Mouse (Mus musculus) liver, embryonic 14.5 days (tissue): ENCODE results near the gene Ovca2. TPM values are rescaled to one million over a fixed set of nuclear protein-coding genes. Genes with fewer than 3 reads are reported as not detected.

ENCODE experiments used
- ATAC-seq: fragments of 200-750 bp; cut with Nextera tagmentation; 2 replicates; pipeline ENCODE4 v1.8.0; 2017; ENCODE audit warnings: moderate number of reproducible peaks, mild to moderate bottlenecking, moderate library complexity; ENCODE audit not compliant: insufficient read depth
- DNase-seq, 3 experiments: peaks; one replicate each; pipeline ENCODE4 v3.0.0-alpha.2; 2012 to 2013; ENCODE audit warnings: low read depth in 3 of 3, low spot score in 3 of 3
- H3K27ac ChIP-seq: fragments of 300-500 bp; sonication (generic); 2 replicates; pipeline ENCODE4 v1.5.1; 2014; ENCODE audit warnings: moderate library complexity, mild to moderate bottlenecking, control low read depth, inconsistent platforms
- H3K27me3 ChIP-seq: fragments of 300-500 bp; sonication (generic); 2 replicates; pipeline ENCODE4 v1.6.1; 2014; ENCODE audit warnings: mild to moderate bottlenecking, low read length, moderate library complexity; ENCODE audit not compliant: control insufficient read depth, insufficient read depth
- H3K36me3 ChIP-seq: fragments of 300-500 bp; sonication (generic); replicated peaks from 2 replicates; pipeline ENCODE4 v1.6.1; 2014; ENCODE audit warnings: low read depth; ENCODE audit not compliant: control insufficient read depth, insufficient read depth
- H3K4me1 ChIP-seq, 2 experiments: fragments of 200-500 bp in 1 of 2; fragments of 300-500 bp in 1 of 2; sonication (generic) in 1 of 2; replicated peaks; 2 replicates each; pipeline ENCODE4 v1.6.1; 2012 to 2014; ENCODE audit warnings: antibody characterized with exemption in 1 of 2, inconsistent platforms in 1 of 2, low read length in 1 of 2; ENCODE audit not compliant: control insufficient read depth in 2 of 2, insufficient read depth in 2 of 2
- H3K4me2 ChIP-seq: fragments of 300-500 bp; sonication (generic); 2 replicates; pipeline ENCODE4 v1.6.1; 2014; ENCODE audit warnings: low read depth, mild to moderate bottlenecking, control low read depth, moderate library complexity
- H3K4me3 ChIP-seq, 2 experiments: fragments of 200-500 bp in 1 of 2; fragments of 300-500 bp in 1 of 2; sonication (generic) in 1 of 2; 2 replicates each; pipeline ENCODE4 v1.5.1; 2012 to 2014; ENCODE audit warnings: low read depth in 2 of 2, low read length in 2 of 2, mild to moderate bottlenecking in 2 of 2, control low read depth in 1 of 2, inconsistent platforms in 1 of 2, moderate library complexity in 1 of 2; ENCODE audit not compliant: insufficient read depth in 1 of 2
- H3K9ac ChIP-seq: fragments of 300-500 bp; sonication (generic); replicated peaks from 2 replicates; pipeline ENCODE4 v1.6.1; 2014; ENCODE audit warnings: mild to moderate bottlenecking, control low read depth, moderate library complexity
- H3K9me3 ChIP-seq: fragments of 300-500 bp; sonication (generic); 2 replicates; pipeline ENCODE4 v1.6.1; 2016; ENCODE audit warnings: low read length, mixed read lengths; ENCODE audit not compliant: control insufficient read depth
- CTCF ChIP-seq: IDR thresholded peaks from 2 replicates; pipeline ENCODE4 v1.5.1; 2016; ENCODE audit warnings: antibody characterized with exemption, low read depth, control low read depth
- EP300 ChIP-seq: IDR thresholded peaks from 2 replicates; pipeline ENCODE4 v1.6.1; 2016; ENCODE audit warnings: antibody characterized with exemption, low read depth
- WGBS: fragments of 180-500 bp; shearing (Covaris S2); extraction: QIAGEN DNeasy Blood & Tissue Kit; methylation state at CpG from one replicate; pipeline ENCODE4 v1.1.7; 2014; ENCODE audit not compliant: insufficient replicate concordance; 5-methylcytosine and 5-hydroxymethylcytosine counted together
- polyA plus RNA-seq, 2 experiments: library from polyadenylated mRNA; depleted of rRNA in 1 of 2; stranded (reverse) in 1 of 2; unstranded in 1 of 2; fragments of >200 nt; fragmentation: Nextera tagmentation in 1 of 2; extraction: Ambion mirVana in 1 of 2; gene quantifications; 2 replicates each; pipeline versions ENCODE4 v1.2.1 to v1.2.3; 2012 to 2014

Ovca2 gene
- polyA plus RNA-seq, 2 experiments, result 10.5 to 15.3 TPM

DNA sequence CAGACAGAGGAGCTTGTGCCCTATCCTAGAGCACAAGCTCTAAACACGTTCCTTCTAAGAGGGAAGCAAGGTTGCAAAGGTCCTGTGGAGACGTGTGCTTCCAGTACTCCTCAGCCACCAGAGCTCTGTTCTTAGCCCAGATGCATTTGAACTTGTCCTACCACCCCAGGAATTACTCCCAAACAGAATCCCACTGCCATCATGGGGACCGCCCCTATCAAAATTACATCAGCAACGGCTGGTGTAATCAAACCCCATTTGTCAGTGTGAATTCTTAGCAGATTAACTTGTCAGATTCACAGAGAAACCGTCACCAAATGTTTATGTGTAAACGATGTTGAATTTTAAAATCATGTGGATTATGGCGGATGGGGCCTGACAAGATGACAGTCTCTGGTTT lies 17.7 kb downstream of the Ovca2 start:
- Histone ChIP-seq H3K36me3 (no peaks in the 10 kb centered on the region), H3K9ac (no peak overlapping the region), H3K27ac (no peak overlapping the region), H3K4me2 (no peak overlapping the region), H3K9me3 (no peaks in the 10 kb centered on the region), H3K27me3 (peaks cover 15% of the 10 kb centered on the region), H3K4me3 (no peak overlapping the region), H3K4me1 (peaks cover 0 to 6% of the 10 kb centered on the region in 2 experiments; a peak in 2 of 4 replicates)
- 71% methylated on average over 7 of the region's 7 CpGs for WGBS
- TF ChIP-seq EP300 (no peak), CTCF (no peak)
- no peak for ATAC-seq
- DNase-seq, result no peak

DNA sequence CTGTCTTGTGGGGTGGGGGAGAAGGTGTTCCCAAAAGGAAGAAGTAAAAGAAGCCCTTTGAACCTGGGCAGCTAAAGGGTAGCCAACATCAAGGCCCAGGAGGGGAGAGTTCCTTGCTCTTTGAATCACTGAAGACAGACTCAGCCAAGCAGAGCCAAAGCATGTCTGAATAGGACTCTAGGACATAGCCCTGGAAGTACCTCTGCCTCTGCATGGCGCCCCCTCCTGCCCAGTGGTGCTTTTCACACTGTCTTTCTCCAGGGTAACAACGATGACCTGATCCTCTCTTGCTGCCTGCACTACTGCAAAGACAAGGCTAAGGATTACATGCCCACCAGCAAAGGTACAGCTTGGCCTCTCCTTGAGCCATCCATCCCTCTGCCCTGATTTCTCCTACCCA lies 19.1 kb downstream of the Ovca2 start:
- peak; percentile 72 for TF ChIP-seq CTCF
- no peak for TF ChIP-seq EP300
- no peak overlapping the region for H3K27ac ChIP-seq
- H3K4me1 ChIP-seq, result peaks cover 0 to 7% of the 10 kb centered on the region in 2 experiments; a peak in 2 of 4 replicates
- WGBS, result 47% methylated on average over 2 of the region's 2 CpGs
- H3K4me3 ChIP-seq, result no peak overlapping the region
- H3K36me3 ChIP-seq, result no peaks in the 10 kb centered on the region
- H3K9ac ChIP-seq, result no peak overlapping the region
- no peak for DNase-seq
- ATAC-seq, result no peak
- H3K27me3 ChIP-seq, result peaks cover 1% of the 10 kb centered on the region
- H3K9me3 ChIP-seq, result no peaks in the 10 kb centered on the region
- no peak overlapping the region for H3K4me2 ChIP-seq

- Histone ChIP-seq H3K9ac (no peak overlapping the region), H3K9me3 (no peaks in the 10 kb centered on the region), H3K36me3 (no peaks in the 10 kb centered on the region), H3K4me1 (peaks cover 0 to 13% of the 10 kb centered on the region in 2 experiments; a peak in 2 of 4 replicates), H3K4me3 (no peak overlapping the region), H3K27me3 (no peaks in the 10 kb centered on the region), H3K27ac (no peak overlapping the region), H3K4me2 (no peak overlapping the region)
- ATAC-seq (no peak), DNase-seq (no peak)
- TF ChIP-seq EP300 (no peak), CTCF (no peak)
- WGBS, result 89% methylated on average over 14 of the region's 14 CpGs
Measured at GRCm38 (mm10) chr11:75158432-75158831, 20.2 kb downstream of the Ovca2 start.

GRCm38 (mm10) chr11:75157901-75158300 lies 20.7 kb downstream of the Ovca2 start:
- H3K27ac ChIP-seq, result no peak overlapping the region
- H3K9me3 ChIP-seq, result no peaks in the 10 kb centered on the region
- H3K27me3 ChIP-seq, result no peaks in the 10 kb centered on the region
- peaks cover 0 to 15% of the 10 kb centered on the region in 2 experiments; a peak in 2 of 4 replicates for H3K4me1 ChIP-seq
- no peak overlapping the region for H3K4me3 ChIP-seq
- H3K9ac ChIP-seq, result no peak overlapping the region
- no peaks in the 10 kb centered on the region for H3K36me3 ChIP-seq
- 62% methylated on average over 2 of the region's 2 CpGs for WGBS
- TF ChIP-seq EP300 (no peak), CTCF (no peak)
- ATAC-seq (no peak), DNase-seq (no peak)
- no peak overlapping the region for H3K4me2 ChIP-seq

- Histone ChIP-seq H3K4me2 (no peak overlapping the region), H3K27me3 (no peaks in the 10 kb centered on the region), H3K27ac (no peak overlapping the region), H3K4me1 (peaks cover 0 to 15% of the 10 kb centered on the region in 2 experiments; a peak in 2 of 4 replicates), H3K9me3 (no peaks in the 10 kb centered on the region), H3K36me3 (no peaks in the 10 kb centered on the region), H3K9ac (no peak overlapping the region), H3K4me3 (no peak overlapping the region)
- no peak for DNase-seq
- 59% methylated on average over 4 of the region's 4 CpGs for WGBS
- ATAC-seq, result no peak
- TF ChIP-seq CTCF (no peak), EP300 (no peak)
Measured at GRCm38 (mm10) chr11:75157037-75157436, 21.6 kb downstream of the Ovca2 start.
